Mouse (Mus musculus): Measurements from ENCODE around the gene Plb1. TPM values are rescaled to one million over a fixed set of nuclear protein-coding genes. Genes with fewer than 3 reads are reported as not detected.

Gene Plb1
- polyA plus RNA-seq, 1 experiment from 2014 or later: not detected

DNA sequence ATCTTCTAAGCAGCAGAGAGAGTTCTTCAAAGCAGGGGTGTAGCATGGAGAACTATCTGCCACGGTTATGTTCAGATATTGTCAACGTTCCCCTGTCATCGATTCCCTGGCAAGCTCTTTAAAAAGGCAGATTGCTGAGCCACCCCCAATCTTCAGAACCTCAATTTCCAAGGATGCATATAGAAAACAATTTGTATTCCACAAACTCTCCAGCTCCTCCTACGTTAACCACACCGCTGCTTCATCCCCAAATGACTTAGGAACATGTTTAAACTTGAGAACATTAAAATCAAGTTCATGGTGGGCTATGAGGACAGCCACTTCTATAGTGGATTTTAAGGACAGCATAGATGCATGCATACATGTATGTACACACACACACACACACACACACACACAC is 138.7 kb downstream of the Plb1 start:
- no peaks in the 10 kb centered on the region for H3K36me3 ChIP-seq
- H3K27ac ChIP-seq: no peak overlapping the region
- peaks cover 10% of the 10 kb centered on the region; the same call in 1 of the 2 replicates for H3K27me3 ChIP-seq
- no peaks in the 10 kb centered on the region for H3K9me3 ChIP-seq
- no peak overlapping the region for H3K4me2 ChIP-seq (replicated peaks)
- WGBS: 93% methylated on average over 5 of the region's 5 CpGs
- H3K9ac ChIP-seq (replicated peaks): no peak overlapping the region
- no peaks in the 10 kb centered on the region for H3K4me1 ChIP-seq (replicated peaks)
- no peak overlapping the region for H3K4me3 ChIP-seq (replicated peaks)
- ATAC-seq: no peak

DNA sequence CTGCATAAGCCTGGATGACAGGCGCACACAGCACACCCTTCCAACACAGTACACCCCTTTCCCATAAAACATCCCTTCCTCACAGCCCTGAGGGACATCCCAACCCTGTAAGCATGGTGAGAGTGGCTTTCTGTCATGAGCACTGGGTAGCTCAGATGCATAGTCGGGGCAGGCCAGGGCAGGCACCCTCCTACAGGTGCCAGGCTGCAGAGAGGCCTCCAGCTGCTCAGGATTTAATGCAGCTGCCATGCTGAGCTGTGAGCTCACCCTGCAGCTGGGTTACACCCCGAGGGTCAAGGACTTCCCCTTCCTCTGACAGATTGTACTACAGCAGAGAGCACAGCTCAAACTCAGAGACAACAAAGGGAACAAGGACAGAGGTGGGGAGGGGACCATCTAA is 146.0 kb downstream of the Plb1 start:
- Histone ChIP-seq H3K9ac (replicated peaks) (no peak overlapping the region), H3K27me3 (no peaks in the 10 kb centered on the region), H3K4me3 (replicated peaks) (no peak overlapping the region), H3K4me1 (replicated peaks) (0 out of 2 replicates have a peak, but pooled peaks cover 3% of the 10 kb centered on the region), H3K27ac (no peak overlapping the region), H3K9me3 (no peaks in the 10 kb centered on the region), H3K4me2 (replicated peaks) (no peak overlapping the region), H3K36me3 (no peaks in the 10 kb centered on the region)
- 48% methylated on average over 3 of the region's 3 CpGs for WGBS
- no peak for ATAC-seq

DNA sequence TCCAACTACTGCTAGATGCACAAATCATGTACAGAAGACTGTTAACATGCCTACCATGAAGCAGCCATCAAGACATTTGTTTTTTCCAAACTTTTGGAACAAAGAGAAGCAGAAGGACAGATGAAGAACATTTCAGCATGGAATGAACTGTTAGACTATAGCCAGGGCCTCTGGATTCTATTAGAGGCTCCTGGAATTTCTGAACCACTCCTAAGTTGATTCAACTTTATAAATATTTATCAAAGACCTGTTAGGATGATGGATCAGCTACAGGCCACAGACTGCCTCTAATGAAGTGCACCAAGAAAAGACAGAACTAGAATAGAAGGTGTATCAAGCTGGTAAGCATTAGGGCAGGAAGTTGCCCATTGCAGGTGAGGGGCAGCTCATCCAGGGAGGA is 156.1 kb downstream of the Plb1 start:
- no peak for ATAC-seq
- no peak overlapping the region for H3K4me3 ChIP-seq (replicated peaks)
- H3K4me1 ChIP-seq (replicated peaks): no peaks in the 10 kb centered on the region
- no peak overlapping the region for H3K27ac ChIP-seq
- no peaks in the 10 kb centered on the region for H3K9me3 ChIP-seq
- H3K9ac ChIP-seq (replicated peaks): no peak overlapping the region
- no peaks in the 10 kb centered on the region for H3K36me3 ChIP-seq
- no peak overlapping the region for H3K4me2 ChIP-seq (replicated peaks)
- H3K27me3 ChIP-seq: no peaks in the 10 kb centered on the region

DNA sequence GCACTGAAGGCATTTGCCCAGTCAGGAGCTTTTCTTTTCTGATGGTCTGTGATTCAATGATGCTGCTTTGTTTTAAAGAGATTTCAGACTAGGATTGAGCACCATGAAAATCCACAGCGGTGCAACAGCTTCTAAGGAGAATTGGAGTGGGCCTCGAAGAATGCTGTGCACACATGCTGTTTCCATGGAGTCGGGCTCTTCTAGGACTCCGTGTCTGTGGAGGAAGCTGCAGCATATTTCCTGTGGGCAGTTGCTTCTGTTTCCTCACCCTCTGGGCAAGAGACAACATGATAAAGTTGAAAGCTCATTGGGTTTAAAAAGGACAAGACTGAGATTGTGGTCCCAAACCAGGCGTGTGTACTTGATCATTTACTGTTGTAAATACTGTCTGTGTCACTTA is 157.8 kb downstream of the Plb1 start:
- no peaks in the 10 kb centered on the region for H3K36me3 ChIP-seq
- H3K9ac ChIP-seq (replicated peaks): no peak overlapping the region
- no peak overlapping the region for H3K27ac ChIP-seq
- H3K9me3 ChIP-seq: no peaks in the 10 kb centered on the region
- no peak overlapping the region for H3K4me3 ChIP-seq (replicated peaks)
- H3K4me2 ChIP-seq (replicated peaks): no peak overlapping the region
- whole genome bisulfite sequencing: 75% methylated on average over 5 of the region's 5 CpGs
- no peaks in the 10 kb centered on the region for H3K27me3 ChIP-seq
- H3K4me1 ChIP-seq (replicated peaks): no peaks in the 10 kb centered on the region
- ATAC-seq: no peak

DNA sequence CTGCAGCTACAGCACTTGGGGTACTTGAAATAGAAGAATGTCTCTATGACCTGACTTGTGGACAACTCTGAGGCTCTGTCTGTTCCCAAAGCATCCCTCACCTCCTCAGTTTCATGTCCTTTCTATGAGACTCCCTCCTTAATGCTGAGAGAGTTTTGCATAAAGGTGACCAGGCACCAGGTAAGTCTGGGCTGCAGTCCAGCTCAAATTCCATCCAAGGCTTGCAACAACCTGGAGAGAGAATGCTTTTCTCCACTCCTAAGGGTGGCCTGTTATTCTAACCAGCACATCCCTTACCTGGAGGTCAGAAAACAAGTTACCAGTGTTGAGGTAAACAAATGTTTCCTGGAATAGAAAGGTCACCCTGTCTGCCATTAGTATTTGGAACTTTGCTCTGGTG is 159.8 kb downstream of the Plb1 start:
- Histone ChIP-seq H3K4me3 (replicated peaks) (no peak overlapping the region), H3K27ac (no peak overlapping the region), H3K4me2 (replicated peaks) (no peak overlapping the region), H3K9me3 (no peaks in the 10 kb centered on the region), H3K9ac (replicated peaks) (no peak overlapping the region), H3K27me3 (no peaks in the 10 kb centered on the region), H3K4me1 (replicated peaks) (no peaks in the 10 kb centered on the region), H3K36me3 (no peaks in the 10 kb centered on the region)
- no peak for ATAC-seq

DNA sequence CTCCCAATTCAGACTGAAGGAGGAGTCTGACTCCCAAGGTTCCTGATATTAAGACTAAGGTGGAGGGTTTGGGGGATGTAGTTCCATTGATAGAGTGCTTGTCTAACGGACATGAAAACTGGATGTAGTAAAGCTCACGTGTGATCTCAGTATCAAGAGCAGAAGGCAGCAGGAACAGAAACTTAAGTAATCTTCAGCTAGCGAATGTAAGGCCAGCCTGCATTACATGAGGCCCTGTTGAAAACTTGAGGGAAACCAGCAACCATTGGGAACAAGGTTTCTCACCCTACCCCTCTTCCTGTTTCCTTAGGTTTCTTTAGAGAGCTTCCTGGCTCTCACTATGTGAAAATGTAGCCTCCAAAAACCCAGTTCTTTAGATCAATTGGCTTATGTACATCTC is 162.1 kb downstream of the Plb1 start:
- 84% methylated on average over 3 of the region's 3 CpGs for WGBS
- no peak for ATAC-seq
- Histone ChIP-seq H3K4me3 (replicated peaks) (no peak overlapping the region), H3K9ac (replicated peaks) (no peak overlapping the region), H3K4me1 (replicated peaks) (no peaks in the 10 kb centered on the region), H3K4me2 (replicated peaks) (no peak overlapping the region), H3K36me3 (no peaks in the 10 kb centered on the region), H3K9me3 (no peaks in the 10 kb centered on the region), H3K27me3 (no peaks in the 10 kb centered on the region), H3K27ac (no peak overlapping the region)

DNA sequence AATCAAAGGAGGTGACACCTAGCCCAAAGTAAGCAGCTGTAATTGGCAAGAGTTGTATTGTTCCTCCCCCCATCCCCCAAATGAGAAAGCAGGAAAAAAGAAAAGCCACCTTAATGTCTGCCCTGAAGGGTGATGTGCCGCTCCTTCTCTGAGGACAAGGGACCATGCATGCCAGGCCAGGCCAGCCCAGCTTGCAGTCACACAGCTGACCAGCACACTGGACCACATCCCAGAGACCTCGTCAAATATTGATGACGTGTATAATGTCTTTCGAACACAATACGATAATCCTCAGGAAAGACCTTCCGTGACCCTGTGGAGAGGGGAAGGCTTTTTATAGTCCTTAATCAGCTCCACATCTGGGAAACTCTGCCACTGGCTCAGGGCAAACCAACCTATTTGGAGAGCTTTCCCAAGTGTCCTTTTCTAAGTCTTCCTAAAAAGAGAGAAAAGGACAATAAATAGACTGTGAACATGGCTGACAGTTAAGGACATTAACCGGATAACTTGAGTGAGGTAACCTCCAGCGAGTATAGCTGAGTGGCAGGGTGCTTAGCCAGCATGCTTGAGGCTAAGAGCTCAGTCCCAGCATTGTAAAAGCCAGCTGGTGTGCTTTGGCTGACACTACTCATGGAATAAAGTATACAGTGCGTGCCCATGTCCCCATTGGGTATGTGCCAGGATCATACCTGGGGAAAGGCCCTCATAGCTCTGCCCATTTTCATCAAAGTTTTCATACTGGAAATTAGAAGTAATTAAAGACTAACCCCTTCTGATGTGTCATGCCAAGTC is 162.8 kb downstream of the Plb1 start:
- ATAC-seq: no peak

DNA sequence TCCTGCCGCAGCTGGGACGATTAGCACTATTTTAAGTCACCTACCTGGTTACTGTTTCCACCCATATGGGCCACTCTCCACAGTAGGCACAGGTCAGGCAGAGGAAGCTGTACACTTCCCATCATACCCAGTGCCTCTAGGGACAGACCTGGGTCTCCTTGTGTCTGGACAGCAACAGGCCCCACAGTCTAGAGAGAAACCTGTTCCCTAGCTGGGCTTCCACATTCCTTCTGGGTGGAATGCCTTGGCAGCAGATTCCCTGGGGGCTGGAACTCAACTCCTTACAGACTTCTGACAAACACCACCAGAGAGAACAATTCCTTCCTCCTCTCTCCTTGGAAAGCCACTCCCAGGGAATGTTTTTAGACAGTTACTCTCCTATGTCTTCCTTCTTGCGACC is 165.2 kb downstream of the Plb1 start:
- Histone ChIP-seq H3K4me1 (replicated peaks) (no peaks in the 10 kb centered on the region), H3K4me3 (replicated peaks) (no peak overlapping the region), H3K9ac (replicated peaks) (no peak overlapping the region), H3K36me3 (no peaks in the 10 kb centered on the region), H3K27ac (no peak overlapping the region), H3K4me2 (replicated peaks) (no peak overlapping the region), H3K9me3 (no peaks in the 10 kb centered on the region), H3K27me3 (no peaks in the 10 kb centered on the region)
- ATAC-seq: no peak
- 85% methylated on average over 3 of the region's 3 CpGs for WGBS

More for the DNA sequence above, 162.8 kb downstream of the Plb1 start:
- no peak overlapping the region for H3K4me3 ChIP-seq (replicated peaks)
- no peak overlapping the region for H3K4me2 ChIP-seq (replicated peaks)
- H3K4me1 ChIP-seq (replicated peaks): no peaks in the 10 kb centered on the region
- 81% methylated on average over 9 of the region's 9 CpGs for WGBS
- no peaks in the 10 kb centered on the region for H3K9me3 ChIP-seq
- H3K36me3 ChIP-seq: no peaks in the 10 kb centered on the region
- no peaks in the 10 kb centered on the region for H3K27me3 ChIP-seq
- no peak overlapping the region for H3K27ac ChIP-seq
- H3K9ac ChIP-seq (replicated peaks): no peak overlapping the region

DNA sequence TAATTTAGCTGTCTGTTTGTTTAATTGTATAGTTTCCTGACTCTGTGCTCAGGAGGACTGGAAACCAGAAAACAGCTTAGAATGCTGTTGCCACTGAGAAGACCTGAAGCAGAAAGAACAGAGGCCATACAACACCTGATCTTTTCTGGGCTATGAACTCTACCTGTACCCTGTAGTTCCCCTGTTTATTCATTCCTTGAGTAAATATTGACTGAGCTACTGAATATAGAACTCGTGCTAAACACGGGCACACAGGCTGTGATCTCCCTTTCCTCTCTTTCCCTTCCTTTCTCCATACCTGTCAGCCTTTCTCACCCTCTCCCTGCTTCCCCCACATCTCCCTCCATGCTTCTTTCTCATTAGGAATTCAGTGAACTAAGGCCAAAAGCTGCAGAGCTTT is 168.4 kb downstream of the Plb1 start:
- ATAC-seq: no peak
- Histone ChIP-seq H3K4me3 (replicated peaks) (no peak overlapping the region), H3K4me2 (replicated peaks) (no peak overlapping the region), H3K27me3 (no peaks in the 10 kb centered on the region), H3K36me3 (no peaks in the 10 kb centered on the region), H3K9ac (replicated peaks) (no peak overlapping the region), H3K4me1 (replicated peaks) (peaks cover 16% of the 10 kb centered on the region), H3K27ac (no peak overlapping the region), H3K9me3 (no peaks in the 10 kb centered on the region)
- WGBS: 81% methylated on average over 2 of the region's 2 CpGs

DNA sequence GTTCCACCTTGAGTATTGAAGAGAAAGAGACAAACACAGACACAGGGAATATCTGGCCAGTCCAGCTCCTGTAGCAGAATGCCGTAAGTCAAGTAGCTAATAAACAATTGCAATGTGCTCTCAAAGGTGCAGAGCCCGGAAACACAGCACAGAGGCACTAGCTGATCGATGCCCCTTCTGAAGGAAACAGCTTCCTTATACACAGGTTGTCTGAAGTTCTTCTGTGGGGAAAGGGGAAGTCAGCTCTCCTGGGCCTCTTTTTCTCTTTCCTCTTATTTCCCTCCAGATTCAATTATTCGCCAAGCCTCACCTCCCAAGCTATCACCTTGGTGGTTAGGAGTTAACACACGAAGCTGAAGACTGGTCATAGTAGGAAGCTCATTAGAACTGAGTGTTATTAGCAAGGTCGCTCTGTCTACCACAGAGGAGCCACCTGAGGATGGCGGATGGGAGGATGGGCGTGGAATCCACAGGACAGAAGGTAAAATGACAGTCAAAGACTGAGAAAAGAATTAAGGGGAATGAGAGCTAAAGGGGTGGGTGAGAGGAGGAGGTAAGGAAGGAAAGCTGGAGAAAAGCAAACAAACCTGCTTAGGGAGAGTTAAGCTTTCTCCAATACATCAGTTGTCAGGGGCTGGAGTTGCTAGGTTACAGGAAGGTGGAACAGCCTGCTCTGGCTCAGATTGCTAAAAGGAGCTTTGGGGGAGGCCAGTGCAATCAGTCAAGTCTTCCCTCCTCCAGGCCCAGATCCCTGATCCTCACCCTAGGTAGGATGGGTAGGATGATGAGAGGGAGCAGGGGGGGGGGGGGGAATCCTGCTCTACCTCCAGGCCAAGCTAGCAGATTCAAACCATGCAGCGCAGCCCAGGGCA is 170.8 kb downstream of the Plb1 start:
- Histone ChIP-seq H3K9ac (replicated peaks) (no peak overlapping the region), H3K4me3 (replicated peaks) (no peak overlapping the region), H3K27ac (peak overlapping the region; percentile 44; the same call in 1 of the 2 replicates), H3K27me3 (no peaks in the 10 kb centered on the region), H3K4me2 (replicated peaks) (no peak overlapping the region), H3K4me1 (replicated peaks) (peaks cover 16% of the 10 kb centered on the region), H3K9me3 (no peaks in the 10 kb centered on the region), H3K36me3 (no peaks in the 10 kb centered on the region)
- peak; percentile 70 for ATAC-seq
- WGBS: 70% methylated on average over 9 of the region's 9 CpGs

DNA sequence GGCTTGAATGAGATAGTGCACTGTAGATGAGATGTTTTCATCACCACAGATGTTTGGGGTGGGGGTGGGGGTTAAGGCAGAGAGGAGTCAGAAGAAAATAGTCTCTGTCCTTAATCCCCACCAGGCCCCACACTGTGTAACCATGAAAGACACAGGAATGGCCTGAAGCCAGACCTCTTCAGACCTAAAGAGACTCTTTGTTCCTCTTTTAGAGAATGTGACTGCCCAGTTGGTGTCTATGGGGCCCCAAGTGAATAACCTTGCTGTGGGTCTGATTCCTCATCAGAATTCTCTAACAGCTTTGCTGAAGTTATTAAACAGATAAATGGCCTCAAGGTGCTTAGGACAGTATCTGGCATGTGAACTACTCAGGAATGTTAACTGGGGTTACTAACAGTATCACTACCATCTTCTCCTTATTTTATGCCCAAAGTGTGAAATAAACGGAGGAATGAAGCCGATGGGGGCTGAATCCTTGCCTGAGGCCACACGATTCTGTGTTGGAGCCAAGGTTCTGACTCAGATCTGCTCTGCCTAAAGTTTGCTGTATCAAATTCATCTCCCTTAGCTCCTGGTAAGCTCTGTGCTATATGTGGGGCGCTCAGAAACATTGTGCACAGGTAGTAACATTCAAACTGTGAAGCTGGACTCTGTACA is 172.8 kb downstream of the Plb1 start:
- Histone ChIP-seq H3K4me3 (replicated peaks) (no peak overlapping the region), H3K27me3 (no peaks in the 10 kb centered on the region), H3K4me1 (replicated peaks) (peaks cover 16% of the 10 kb centered on the region), H3K9me3 (no peaks in the 10 kb centered on the region), H3K4me2 (replicated peaks) (no peak overlapping the region), H3K36me3 (no peaks in the 10 kb centered on the region), H3K9ac (replicated peaks) (no peak overlapping the region), H3K27ac (no peak overlapping the region)
- no peak for ATAC-seq
- 80% methylated on average over 4 of the region's 4 CpGs for WGBS

DNA sequence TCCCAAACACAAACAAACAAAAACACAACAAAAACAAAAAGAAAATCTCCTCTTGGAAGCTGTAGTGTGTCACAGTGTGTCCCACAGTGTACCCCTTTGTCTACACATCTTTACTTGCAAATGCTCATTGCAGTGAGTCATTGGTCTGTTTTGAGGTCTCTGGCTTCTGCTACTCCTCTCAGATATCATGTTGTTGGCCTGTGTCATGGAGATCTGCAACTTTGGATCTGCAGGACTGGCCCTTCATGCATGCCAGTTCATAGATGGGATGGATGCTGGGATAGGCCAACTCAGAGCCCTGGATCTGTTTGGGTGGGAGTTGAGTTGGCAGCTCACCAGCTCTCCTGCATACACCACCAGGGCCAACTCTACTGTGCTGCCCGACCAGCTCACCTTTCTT is 176.3 kb downstream of the Plb1 start:
- no peak for ATAC-seq
- Histone ChIP-seq H3K27me3 (no peaks in the 10 kb centered on the region), H3K4me3 (replicated peaks) (no peak overlapping the region), H3K9me3 (no peaks in the 10 kb centered on the region), H3K9ac (replicated peaks) (no peak overlapping the region), H3K4me1 (replicated peaks) (peaks cover 14% of the 10 kb centered on the region), H3K4me2 (replicated peaks) (no peak overlapping the region), H3K27ac (no peak overlapping the region), H3K36me3 (no peaks in the 10 kb centered on the region)
- WGBS: 71% methylated on average over 1 of the region's 1 CpGs

Data from midbrain, embryonic 13.5 days (tissue).